Mouse (Mus musculus) testis, postnatal 10 days (tissue): ENCODE results near the gene Dram1.
"Not testable (repeated sequence)": the region's sequence is repeated elsewhere in the genome, so short reads cannot be mapped to it uniquely, and the experiment has no call there.

ENCODE experiments used
- DNase-seq: peaks from one replicate; pipeline ENCODE4 v3.0.0; 2021; ENCODE audit warnings: low spot score

Dram1 gene

GRCm38 (mm10) chr10:88385758-88386157 lies 6.9 kb upstream of the Dram1 start:
- DNase-seq: no peak

- no peak for DNase-seq
These were observed 6.4 kb upstream of the Dram1 start for GRCm38 (mm10) chr10:88385290-88385689.

- no peak for DNase-seq
These were observed 5.2 kb upstream of the Dram1 start for GRCm38 (mm10) chr10:88384081-88384480.

- DNase-seq: no peak
These were observed 4.6 kb upstream of the Dram1 start for GRCm38 (mm10) chr10:88383479-88383878.

GRCm38 (mm10) chr10:88382009-88382408 lies 3.1 kb upstream of the Dram1 start:
- no peak for DNase-seq

- DNase-seq: no peak
These were observed 2.4 kb upstream of the Dram1 start for GRCm38 (mm10) chr10:88381286-88381685.

GRCm38 (mm10) chr10:88380430-88381060 lies 1.7 kb upstream of the Dram1 start:
- no peak for DNase-seq

- DNase-seq: peak; percentile 52
These were observed 1.1 kb upstream of the Dram1 start for GRCm38 (mm10) chr10:88380002-88380401.

GRCm38 (mm10) chr10:88377666-88378065 lies 1.2 kb downstream of the Dram1 start:
- DNase-seq: no peak

GRCm38 (mm10) chr10:88376770-88377169 lies 2.1 kb downstream of the Dram1 start:
- DNase-seq: peak; percentile 95

GRCm38 (mm10) chr10:88374984-88375383 lies 3.9 kb downstream of the Dram1 start:
- no peak for DNase-seq

- DNase-seq: not testable (repeated sequence)
These were observed 5.9 kb downstream of the Dram1 start for GRCm38 (mm10) chr10:88372945-88373344.

- DNase-seq: no peak
These were observed 6.4 kb downstream of the Dram1 start for GRCm38 (mm10) chr10:88372436-88372835.

GRCm38 (mm10) chr10:88371793-88372192 lies 7.1 kb downstream of the Dram1 start:
- peak; percentile 75 for DNase-seq

GRCm38 (mm10) chr10:88369233-88369632 lies 9.6 kb downstream of the Dram1 start:
- no peak for DNase-seq

- no peak for DNase-seq
These were observed 14.7 kb downstream of the Dram1 start for GRCm38 (mm10) chr10:88364221-88364620.

GRCm38 (mm10) chr10:88362218-88362617 lies 16.7 kb downstream of the Dram1 start:
- DNase-seq: no peak

- DNase-seq: peak; percentile 76
These were observed 21.8 kb downstream of the Dram1 start for GRCm38 (mm10) chr10:88356983-88357559.

- no peak for DNase-seq
These were observed 22.5 kb downstream of the Dram1 start for GRCm38 (mm10) chr10:88356114-88356982.

- no peak for DNase-seq
These were observed 24.3 kb downstream of the Dram1 start for GRCm38 (mm10) chr10:88354599-88354998.

GRCm38 (mm10) chr10:88352549-88352948 lies 26.3 kb downstream of the Dram1 start:
- no peak for DNase-seq

GRCm38 (mm10) chr10:88351411-88352103 lies 27.3 kb downstream of the Dram1 start:
- DNase-seq: no peak
